Mouse (Mus musculus): ENCODE data around the gene Syne4. TPM values are rescaled to one million over a fixed set of nuclear protein-coding genes. Genes with fewer than 3 reads are reported as not detected.

The Syne4 gene
- polyA plus RNA-seq, 1 experiment from 2014 or later: 11.9 TPM

- 13% methylated on average over 6 of the region's 6 CpGs for WGBS
- peak; percentile 65 for ATAC-seq (ENCODE audit: low FRiP score)
- Histone ChIP-seq H3K27ac (no peak overlapping the region), H3K9ac (no peak overlapping the region), H3K4me2 (replicated peaks) (no peak overlapping the region), H3K36me3 (replicated peaks; ENCODE audit: control insufficient read depth, insufficient read depth) (peaks cover 29% of the 10 kb centered on the region), H3K4me1 (replicated peaks; ENCODE audit: control insufficient read depth, insufficient read depth, low read length) (peaks cover 4% of the 10 kb centered on the region; the same call in 1 of the 2 replicates), H3K9me3 (ENCODE audit: control insufficient read depth, low read length) (no peaks in the 10 kb centered on the region), H3K27me3 (ENCODE audit: control insufficient read depth, insufficient read depth, low read length) (0 out of 2 replicates have a peak, but pooled peaks cover 7% of the 10 kb centered on the region), H3K4me3 (replicated peaks; ENCODE audit: low read length) (no peak overlapping the region)
- peak; percentile 79 for DNase-seq (ENCODE audit: low spot score)
These were observed 38.7 kb downstream of the Syne4 start for GRCm38 (mm10) chr7:30353279-30353822.

DNA sequence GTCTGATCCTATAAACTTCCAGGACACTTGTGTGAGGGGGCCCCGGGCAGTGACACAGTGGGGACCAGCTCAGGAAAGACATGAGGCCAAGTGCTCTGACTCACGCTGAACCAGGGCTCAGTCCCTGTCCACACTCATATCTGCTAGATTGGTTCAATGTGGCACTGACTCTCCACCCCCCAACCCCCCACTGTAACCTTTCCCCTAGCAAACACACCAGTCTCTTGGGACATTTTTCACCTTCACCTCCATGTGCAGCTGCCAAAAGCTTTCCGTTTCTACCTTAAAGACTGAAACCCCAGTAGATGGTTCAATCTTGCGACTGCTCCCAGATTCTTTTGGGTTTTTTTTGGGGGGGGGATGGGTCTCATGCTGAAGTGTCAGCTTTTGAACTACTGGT is 39.5 kb downstream of the Syne4 start:
- Histone ChIP-seq H3K36me3 (replicated peaks; ENCODE audit: control insufficient read depth, insufficient read depth) (peaks cover 36% of the 10 kb centered on the region), H3K4me1 (replicated peaks; ENCODE audit: control insufficient read depth, insufficient read depth, low read length) (peaks cover 10% of the 10 kb centered on the region), H3K9ac (no peak overlapping the region), H3K27ac (no peak overlapping the region), H3K4me2 (replicated peaks) (no peak overlapping the region), H3K9me3 (ENCODE audit: control insufficient read depth, low read length) (no peaks in the 10 kb centered on the region), H3K27me3 (ENCODE audit: control insufficient read depth, insufficient read depth, low read length) (0 out of 2 replicates have a peak, but pooled peaks cover 7% of the 10 kb centered on the region), H3K4me3 (replicated peaks; ENCODE audit: low read length) (no peak overlapping the region)
- ATAC-seq (ENCODE audit: low FRiP score) (no peak), DNase-seq (ENCODE audit: low spot score) (no peak)
- WGBS: 79% methylated on average over 4 of the region's 4 CpGs

DNA sequence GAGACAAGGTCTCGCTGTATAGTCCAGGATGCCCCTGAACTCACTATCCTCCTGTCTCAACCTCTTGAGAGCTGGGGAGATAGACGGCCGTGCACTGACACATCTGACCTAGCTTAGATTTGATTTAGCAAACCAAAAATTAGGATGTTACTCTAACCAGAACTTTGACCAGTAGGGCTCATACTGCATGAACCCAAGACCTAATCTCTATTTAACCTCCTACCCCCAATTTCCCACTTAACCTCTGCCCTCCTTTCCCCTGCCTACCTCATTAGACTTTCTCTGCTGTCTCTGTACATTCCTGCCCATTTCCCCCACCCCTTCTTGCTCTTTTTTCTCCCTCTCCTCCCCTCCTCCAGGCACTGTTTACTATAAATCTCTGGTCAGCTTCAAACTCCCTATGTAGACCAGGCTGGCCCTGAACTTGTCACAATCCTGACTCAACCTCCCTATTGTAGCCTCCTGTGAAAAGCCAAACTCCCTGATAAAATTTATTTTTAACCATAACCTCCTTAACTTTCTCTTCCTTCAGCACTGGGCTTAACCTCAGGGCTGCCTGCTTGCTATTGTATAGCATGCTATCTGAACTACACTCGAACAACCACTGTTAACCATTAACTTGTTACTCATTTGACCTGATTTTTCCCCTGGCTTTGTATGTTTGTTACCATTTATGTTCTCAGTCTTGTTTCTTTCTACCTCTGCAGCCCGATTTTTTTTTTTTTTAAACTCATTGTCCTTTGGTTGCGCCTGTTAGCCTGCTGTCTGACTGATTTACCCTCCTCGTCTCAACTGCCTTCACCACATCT is 44.0 kb downstream of the Syne4 start:
- H3K9me3 ChIP-seq (ENCODE audit: control insufficient read depth, low read length): no peaks in the 10 kb centered on the region
- peaks cover 50% of the 10 kb centered on the region for H3K36me3 ChIP-seq (replicated peaks; ENCODE audit: control insufficient read depth, insufficient read depth)
- H3K4me3 ChIP-seq (replicated peaks; ENCODE audit: low read length): no peak overlapping the region; the same call in 1 of the 2 replicates
- peak overlapping the region; percentile 42 for H3K4me2 ChIP-seq (replicated peaks)
- no peak for ATAC-seq (ENCODE audit: low FRiP score)
- no peak for DNase-seq (ENCODE audit: low spot score)
- H3K27me3 ChIP-seq (ENCODE audit: control insufficient read depth, insufficient read depth, low read length): no peaks in the 10 kb centered on the region
- peaks cover 45% of the 10 kb centered on the region for H3K4me1 ChIP-seq (replicated peaks; ENCODE audit: control insufficient read depth, insufficient read depth, low read length)
- H3K9ac ChIP-seq: peak overlapping the region; percentile 41
- H3K27ac ChIP-seq: no peak overlapping the region
- 59% methylated on average over 7 of the region's 7 CpGs for WGBS

GRCm38 (mm10) chr7:30359276-30359865 is 44.8 kb downstream of the Syne4 start:
- no peak for DNase-seq (ENCODE audit: low spot score)
- H3K9ac ChIP-seq: peak overlapping the region; percentile 41
- peaks cover 49% of the 10 kb centered on the region for H3K36me3 ChIP-seq (replicated peaks; ENCODE audit: control insufficient read depth, insufficient read depth)
- no peak for ATAC-seq (ENCODE audit: low FRiP score)
- no peaks in the 10 kb centered on the region for H3K9me3 ChIP-seq (ENCODE audit: control insufficient read depth, low read length)
- peak overlapping the region; percentile 11; the same call in 1 of the 2 replicates for H3K4me3 ChIP-seq (replicated peaks; ENCODE audit: low read length)
- H3K27me3 ChIP-seq (ENCODE audit: control insufficient read depth, insufficient read depth, low read length): no peaks in the 10 kb centered on the region
- WGBS: 68% methylated on average over 31 of the region's 31 CpGs
- no peak overlapping the region for H3K27ac ChIP-seq
- peaks cover 44% of the 10 kb centered on the region for H3K4me1 ChIP-seq (replicated peaks; ENCODE audit: control insufficient read depth, insufficient read depth, low read length)
- H3K4me2 ChIP-seq (replicated peaks): peak overlapping the region; percentile 42

GRCm38 (mm10) chr7:30360028-30360427 is 45.4 kb downstream of the Syne4 start:
- Histone ChIP-seq H3K9ac (no peak overlapping the region), H3K4me1 (replicated peaks; ENCODE audit: control insufficient read depth, insufficient read depth, low read length) (peaks cover 44% of the 10 kb centered on the region), H3K4me3 (replicated peaks; ENCODE audit: low read length) (no peak overlapping the region)

GRCm38 (mm10) chr7:30362652-30363343 is 48.2 kb downstream of the Syne4 start, which contains the start of gene Lrfn3:
Lrfn3 (minus strand) TSS chr7:30362772.
- DNase-seq (ENCODE audit: low spot score) (peak; percentile 89), ATAC-seq (ENCODE audit: low FRiP score) (peak; percentile 68)
- WGBS: 2% methylated on average over 44 of the region's 55 CpGs
- peak within 1 kb of the TSS; percentile 88 for H3K9ac ChIP-seq
- peaks cover 21% of the 10 kb centered on the region for H3K36me3 ChIP-seq (replicated peaks; ENCODE audit: control insufficient read depth, insufficient read depth)
- no peaks in the 10 kb centered on the region for H3K9me3 ChIP-seq (ENCODE audit: control insufficient read depth, low read length)
- 0 out of 2 replicates have a peak, but pooled peaks cover 3% of the 10 kb centered on the region for H3K27me3 ChIP-seq (ENCODE audit: control insufficient read depth, insufficient read depth, low read length)
- peaks cover 44% of the 10 kb centered on the region for H3K4me1 ChIP-seq (replicated peaks; ENCODE audit: control insufficient read depth, insufficient read depth, low read length)
- no peak within 1 kb of the TSS; the same call in 1 of the 2 replicates for H3K27ac ChIP-seq
- peak within 1 kb of the TSS; percentile 90 for H3K4me2 ChIP-seq (replicated peaks)
- peak within 1 kb of the TSS; percentile 78 for H3K4me3 ChIP-seq (replicated peaks; ENCODE audit: low read length)

More at GRCm38 (mm10) chr7:30360028-30360427, 45.4 kb downstream of the Syne4 start:
- no peak overlapping the region for H3K27ac ChIP-seq
- H3K27me3 ChIP-seq (ENCODE audit: control insufficient read depth, insufficient read depth, low read length): no peaks in the 10 kb centered on the region
- peak overlapping the region; percentile 42 for H3K4me2 ChIP-seq (replicated peaks)
- no peak for ATAC-seq (ENCODE audit: low FRiP score)
- WGBS: 90% methylated on average over 17 of the region's 17 CpGs
- no peak for DNase-seq (ENCODE audit: low spot score)
- no peaks in the 10 kb centered on the region for H3K9me3 ChIP-seq (ENCODE audit: control insufficient read depth, low read length)
- H3K36me3 ChIP-seq (replicated peaks; ENCODE audit: control insufficient read depth, insufficient read depth): peaks cover 42% of the 10 kb centered on the region

DNA sequence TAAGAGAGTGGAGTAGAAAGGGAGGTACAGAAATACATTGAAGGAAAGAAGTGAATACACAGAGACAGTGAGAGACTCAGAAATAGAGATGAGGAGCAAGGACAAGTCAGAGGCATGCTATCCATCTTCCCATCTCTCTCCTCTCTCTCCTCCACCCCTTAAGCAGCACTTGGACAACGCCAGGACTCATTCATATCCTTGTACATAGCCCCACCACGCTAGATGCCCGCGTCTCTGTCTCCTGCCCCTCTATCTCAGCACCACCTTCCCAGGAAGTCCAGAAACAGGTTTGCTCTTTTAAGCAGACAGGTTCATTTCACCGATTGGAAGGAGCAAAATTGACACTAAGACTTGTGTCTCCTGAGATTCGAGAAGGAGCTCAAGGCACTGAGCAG is 48.7 kb downstream of the Syne4 start:
- peak overlapping the region; percentile 90 for H3K4me2 ChIP-seq (replicated peaks)
- 0 out of 2 replicates have a peak, but pooled peaks have one; percentile 26 for ATAC-seq (ENCODE audit: low FRiP score)
- H3K4me1 ChIP-seq (replicated peaks; ENCODE audit: control insufficient read depth, insufficient read depth, low read length): peaks cover 43% of the 10 kb centered on the region
- peak overlapping the region; percentile 78 for H3K4me3 ChIP-seq (replicated peaks; ENCODE audit: low read length)
- H3K9me3 ChIP-seq (ENCODE audit: control insufficient read depth, low read length): no peaks in the 10 kb centered on the region
- WGBS: 67% methylated on average over 6 of the region's 6 CpGs
- H3K36me3 ChIP-seq (replicated peaks; ENCODE audit: control insufficient read depth, insufficient read depth): peaks cover 21% of the 10 kb centered on the region
- no peak for DNase-seq (ENCODE audit: low spot score)
- 0 out of 2 replicates have a peak, but pooled peaks cover 3% of the 10 kb centered on the region for H3K27me3 ChIP-seq (ENCODE audit: control insufficient read depth, insufficient read depth, low read length)
- H3K9ac ChIP-seq: peak overlapping the region; percentile 88
- H3K27ac ChIP-seq: no peak overlapping the region; the same call in 1 of the 2 replicates

DNA sequence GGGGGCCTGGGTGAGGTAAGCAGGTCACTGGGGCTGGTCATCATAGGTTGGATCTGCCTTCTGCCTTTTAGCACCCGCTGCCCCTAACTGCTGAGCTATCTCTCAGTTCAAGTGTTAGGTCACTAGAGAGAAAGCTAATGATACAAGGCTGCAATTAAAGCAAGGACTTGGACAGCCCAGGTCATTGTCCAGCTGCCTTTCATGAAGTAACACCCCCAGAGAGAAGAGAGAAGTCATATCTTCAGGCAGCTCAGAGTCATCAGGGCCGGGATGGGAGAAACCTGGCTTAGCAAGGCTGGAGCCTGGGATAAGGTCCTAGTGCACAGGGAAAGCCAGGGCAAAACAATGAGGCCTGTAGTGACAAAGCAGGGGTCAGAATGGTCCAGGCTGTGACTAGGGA is 52.9 kb downstream of the Syne4 start:
- Histone ChIP-seq H3K4me1 (replicated peaks; ENCODE audit: control insufficient read depth, insufficient read depth, low read length) (0 out of 2 replicates have a peak, but pooled peaks cover 6% of the 10 kb centered on the region), H3K9me3 (ENCODE audit: control insufficient read depth, low read length) (no peaks in the 10 kb centered on the region), H3K27me3 (ENCODE audit: control insufficient read depth, insufficient read depth, low read length) (0 out of 2 replicates have a peak, but pooled peaks cover 3% of the 10 kb centered on the region), H3K27ac (no peak overlapping the region), H3K9ac (no peak overlapping the region), H3K36me3 (replicated peaks; ENCODE audit: control insufficient read depth, insufficient read depth) (no peaks in the 10 kb centered on the region), H3K4me3 (replicated peaks; ENCODE audit: low read length) (no peak overlapping the region), H3K4me2 (replicated peaks) (no peak overlapping the region)
- 75% methylated on average over 2 of the region's 2 CpGs for WGBS
- DNase-seq (ENCODE audit: low spot score): no peak
- ATAC-seq (ENCODE audit: low FRiP score): no peak

Data from hindbrain, embryonic 14.5 days (tissue).